Mouse (Mus musculus) MEL (cell line): ENCODE data around the gene Poc1b. TPM values are rescaled to one million over a fixed set of nuclear protein-coding genes. Genes with fewer than 3 reads are reported as not detected.

Experiments
- DNase-seq: peaks from one replicate; pipeline ENCODE4 v3.0.0; 2011; ENCODE audit warnings: low read depth, low spot score
- H3K27ac ChIP-seq: 2 replicates; pipeline ENCODE4 v1.5.1; 2012; ENCODE audit warnings: low read depth, mild to moderate bottlenecking, control low read depth, low read length, moderate library complexity; ENCODE audit not compliant: control insufficient read depth
- H3K27me3 ChIP-seq, 2 experiments: fragments of 150-350 bp in 1 of 2; sonication (generic) in 1 of 2; 2 replicates each; pipeline ENCODE4 v1.6.1; 2012; ENCODE audit warnings: low read length in 2 of 2, mild to moderate bottlenecking in 2 of 2, improper control_type of control experiment in 1 of 2, moderate library complexity in 1 of 2; ENCODE audit not compliant: insufficient read depth in 2 of 2, control insufficient read depth in 1 of 2
- H3K36me3 ChIP-seq, 2 experiments: 2 replicates each; pipeline ENCODE4 v1.6.1; 2012 to 2014; ENCODE audit warnings: low read length in 2 of 2, improper control_type of control experiment in 1 of 2, inconsistent platforms in 1 of 2, mild to moderate bottlenecking in 1 of 2; ENCODE audit not compliant: insufficient read depth in 2 of 2, control insufficient read depth in 1 of 2
- H3K4me1 ChIP-seq, 2 experiments: fragments of 150-350 bp in 1 of 2; sonication (generic) in 1 of 2; 2 replicates each; pipeline ENCODE4 v1.6.1; 2012; ENCODE audit warnings: low read length in 2 of 2, improper control_type of control experiment in 1 of 2, mild to moderate bottlenecking in 1 of 2; ENCODE audit not compliant: insufficient read depth in 2 of 2, control insufficient read depth in 1 of 2
- H3K4me3 ChIP-seq, 2 experiments: fragments of 150-350 bp in 1 of 2; sonication (generic) in 1 of 2; 2 replicates each; pipeline ENCODE4 v1.5.1; 2012; ENCODE audit warnings: low read depth in 2 of 2, low read length in 2 of 2, mild to moderate bottlenecking in 2 of 2, moderate library complexity in 2 of 2, control low read depth in 1 of 2, improper control_type of control experiment in 1 of 2; ENCODE audit not compliant: control insufficient read depth in 1 of 2, insufficient read depth in 1 of 2
- H3K79me2 ChIP-seq: 2 replicates; pipeline ENCODE4 v1.6.1; 2012; ENCODE audit warnings: mild to moderate bottlenecking, low read length, moderate library complexity; ENCODE audit not compliant: control insufficient read depth, poor library complexity, insufficient read depth
- H3K9ac ChIP-seq: 2 replicates; pipeline ENCODE4 v1.6.1; 2012; ENCODE audit warnings: low read depth, mild to moderate bottlenecking, control low read depth, low read length, moderate library complexity; ENCODE audit not compliant: control insufficient read depth, poor library complexity, severe bottlenecking
- H3K9me3 ChIP-seq: fragments of 150-350 bp; sonication (generic); replicated peaks from 2 replicates; pipeline ENCODE4 v1.6.1; 2012; ENCODE audit warnings: mild to moderate bottlenecking, low read length, improper control_type of control experiment, moderate library complexity; ENCODE audit not compliant: insufficient read depth
- CHD1 ChIP-seq: IDR thresholded peaks from 2 replicates; pipeline ENCODE4 v1.6.1; 2012; ENCODE audit warnings: low read depth, mild to moderate bottlenecking, inconsistent platforms, low read length, improper control_type of control experiment
- CTCF ChIP-seq, 3 experiments: IDR thresholded peaks in 2 of 3; conservative IDR thresholded peaks in 1 of 3; 2 replicates each; pipeline ENCODE4 v1.5.1; 2011 to 2012; ENCODE audit warnings: low read length in 3 of 3, low read depth in 2 of 3, mild to moderate bottlenecking in 2 of 3, improper control_type of control experiment in 1 of 3, inconsistent platforms in 1 of 3, mixed read lengths in 1 of 3, moderate library complexity in 1 of 3; ENCODE audit not compliant: control insufficient read depth in 1 of 3, insufficient read depth in 1 of 3, poor library complexity in 1 of 3, severe bottlenecking in 1 of 3
- ELF1 ChIP-seq: IDR thresholded peaks from 2 replicates; pipeline ENCODE4 v1.6.1; 2014; ENCODE audit warnings: low read depth, mild to moderate bottlenecking, inconsistent platforms, low read length, improper control_type of control experiment, moderate library complexity
- EP300 ChIP-seq, 2 experiments: IDR thresholded peaks; 2 replicates each; pipeline ENCODE4 v1.6.1; 2011; ENCODE audit warnings: improper control_type of control experiment in 2 of 2, low read length in 2 of 2, low read depth in 1 of 2, mild to moderate bottlenecking in 1 of 2
- ETS1 ChIP-seq: IDR thresholded peaks from 2 replicates; pipeline ENCODE4 v1.6.1; 2012; ENCODE audit warnings: low read depth, mild to moderate bottlenecking, inconsistent platforms, low read length, improper control_type of control experiment, moderate library complexity
- GABPA ChIP-seq: IDR thresholded peaks from 2 replicates; pipeline ENCODE4 v1.6.1; 2012; ENCODE audit warnings: low read depth, mild to moderate bottlenecking, inconsistent platforms, low read length, improper control_type of control experiment, moderate library complexity
- KAT2A ChIP-seq: conservative IDR thresholded peaks from 2 replicates; pipeline ENCODE4 v1.6.1; 2012; ENCODE audit warnings: low read depth, low read length, improper control_type of control experiment, inconsistent platforms
- MAFK ChIP-seq: IDR thresholded peaks from 2 replicates; pipeline ENCODE4 v1.6.1; 2011; ENCODE audit warnings: low read depth, mild to moderate bottlenecking, low read length, improper control_type of control experiment, borderline replicate concordance
- MEF2A ChIP-seq: IDR thresholded peaks from 2 replicates; pipeline ENCODE4 v1.6.1; 2014; ENCODE audit warnings: low read depth, mild to moderate bottlenecking, inconsistent platforms, low read length, improper control_type of control experiment; ENCODE audit not compliant: poor library complexity, insufficient replicate concordance, severe bottlenecking; ENCODE audit errors: extremely low read depth
- MYB ChIP-seq: IDR thresholded peaks from 2 replicates; pipeline ENCODE4 v1.6.1; 2011; ENCODE audit warnings: mild to moderate bottlenecking, low read depth, low read length, improper control_type of control experiment
- MYC ChIP-seq: IDR thresholded peaks from 2 replicates; pipeline ENCODE4 v1.6.1; 2011; ENCODE audit warnings: low read depth, mild to moderate bottlenecking, low read length, improper control_type of control experiment, moderate library complexity
- NELFE ChIP-seq: IDR thresholded peaks from 2 replicates; pipeline ENCODE4 v1.6.1; 2011; ENCODE audit warnings: low read depth, low read length, improper control_type of control experiment
- NRF1 ChIP-seq: IDR thresholded peaks from 2 replicates; pipeline ENCODE4 v1.6.1; 2014; ENCODE audit warnings: low read depth, mild to moderate bottlenecking, inconsistent platforms, low read length, improper control_type of control experiment, moderate library complexity; ENCODE audit not compliant: poor library complexity, insufficient read depth, severe bottlenecking
- POLR2A ChIP-seq, 2 experiments: IDR thresholded peaks; 2 replicates each; pipeline ENCODE4 v1.6.1; 2011 to 2012; ENCODE audit warnings: low read length in 2 of 2, mild to moderate bottlenecking in 2 of 2, control low read depth in 1 of 2, improper control_type of control experiment in 1 of 2, low read depth in 1 of 2, moderate library complexity in 1 of 2; ENCODE audit not compliant: control insufficient read depth in 1 of 2, insufficient read depth in 1 of 2, poor library complexity in 1 of 2
- POLR2AphosphoS2 ChIP-seq: IDR thresholded peaks from 2 replicates; pipeline ENCODE4 v1.6.1; 2011; ENCODE audit warnings: low read length, improper control_type of control experiment
- RAD21 ChIP-seq: IDR thresholded peaks from 2 replicates; pipeline ENCODE4 v1.6.1; 2011; ENCODE audit warnings: mild to moderate bottlenecking, low read depth, low read length, improper control_type of control experiment
- SIN3A ChIP-seq: IDR thresholded peaks from 2 replicates; pipeline ENCODE4 v1.6.1; 2012; ENCODE audit warnings: low read length, improper control_type of control experiment, inconsistent platforms
- SMC3 ChIP-seq: IDR thresholded peaks from 2 replicates; pipeline ENCODE4 v1.6.1; 2011; ENCODE audit warnings: low read depth, low read length, improper control_type of control experiment
- TAL1 ChIP-seq: IDR thresholded peaks from 2 replicates; pipeline ENCODE4 v1.6.1; 2012; ENCODE audit warnings: mild to moderate bottlenecking, inconsistent platforms, low read length, moderate library complexity, mixed read lengths
- TCF12 ChIP-seq: IDR thresholded peaks from 2 replicates; pipeline ENCODE4 v1.6.1; 2014; ENCODE audit warnings: low read depth, mild to moderate bottlenecking, inconsistent platforms, low read length, improper control_type of control experiment, moderate library complexity
- UBTF ChIP-seq: IDR thresholded peaks from 2 replicates; pipeline ENCODE4 v1.6.1; 2012; ENCODE audit warnings: low read depth, mild to moderate bottlenecking, inconsistent platforms, low read length, improper control_type of control experiment, moderate library complexity, borderline replicate concordance; ENCODE audit not compliant: insufficient read depth
- USF1 ChIP-seq: IDR thresholded peaks from 2 replicates; pipeline ENCODE4 v1.6.1; 2014; ENCODE audit warnings: low read depth, mild to moderate bottlenecking, inconsistent platforms, low read length, improper control_type of control experiment, moderate library complexity
- USF2 ChIP-seq, 2 experiments: IDR thresholded peaks; 2 replicates each; pipeline ENCODE4 v1.6.1; 2011 to 2012; ENCODE audit warnings: improper control_type of control experiment in 2 of 2, low read length in 2 of 2, borderline replicate concordance in 1 of 2, inconsistent platforms in 1 of 2, low read depth in 1 of 2, mild to moderate bottlenecking in 1 of 2; ENCODE audit not compliant: insufficient read depth in 1 of 2
- ZC3H11A ChIP-seq: IDR thresholded peaks from 2 replicates; pipeline ENCODE4 v1.6.1; 2012; ENCODE audit warnings: low read depth, mild to moderate bottlenecking, inconsistent platforms, low read length, improper control_type of control experiment
- ZKSCAN1 ChIP-seq: IDR thresholded peaks from 2 replicates; pipeline ENCODE4 v1.6.1; 2012; ENCODE audit warnings: low read depth, mild to moderate bottlenecking, inconsistent platforms, low read length, improper control_type of control experiment, moderate library complexity
- ZMIZ1 ChIP-seq: IDR thresholded peaks from 2 replicates; pipeline ENCODE4 v1.6.1; 2012; ENCODE audit warnings: low read depth, mild to moderate bottlenecking, inconsistent platforms, low read length, improper control_type of control experiment, moderate library complexity
- ZNF384 ChIP-seq: IDR thresholded peaks from 2 replicates; pipeline ENCODE4 v1.6.1; 2012; ENCODE audit warnings: low read depth, mild to moderate bottlenecking, inconsistent platforms, low read length, improper control_type of control experiment
- polyA plus RNA-seq, 2 experiments: library from polyadenylated mRNA; stranded (reverse) in 1 of 2; unstranded in 1 of 2; fragments of >175 nt in 1 of 2; fragments of >200 nt in 1 of 2; gene quantifications; 2 replicates each; pipeline versions ENCODE4 v1.2.1 to v1.2.4; 2012; ENCODE audit warnings: low replicate concordance in 2 of 2, low read depth in 1 of 2; ENCODE audit not compliant: insufficient read length in 2 of 2, insufficient read depth in 1 of 2, missing spikeins in 1 of 2
- total RNA-seq: library from RNA; depleted of rRNA; stranded (reverse); fragments of 300-350 nt; gene quantifications from 2 replicates; pipeline ENCODE4 v1.2.3, GENCODE M21; 2012

The Poc1b gene
- total and polyA plus RNA-seq, 3 experiments: 3.3 to 15.3 TPM; not detected in 1

- no peaks in the 10 kb centered on the region for H3K79me2 ChIP-seq
- DNase-seq: no peak
- H3K36me3 ChIP-seq: no peaks in the 10 kb centered on the region
- H3K27ac ChIP-seq: no peak overlapping the region
- TF ChIP-seq ZC3H11A: no peak
- no peak for TF ChIP-seq MEF2A
- TF ChIP-seq ETS1: no peak
- TF ChIP-seq TAL1: no peak
- no peak for TF ChIP-seq MYB
- no peak for TF ChIP-seq KAT2A
- no peak for TF ChIP-seq MYC
- TF ChIP-seq TCF12: no peak
- TF ChIP-seq CTCF (IDR thresholded peaks at IDR 0.05 in 2 of 3, conservative IDR thresholded peaks at IDR 0.05 in 1 of 3; ENCODE audit: control insufficient read depth in 1 of 3, insufficient read depth in 1 of 3, low read depth in 2 of 3, low read length in 3 of 3, poor library complexity in 1 of 3, severe bottlenecking in 1 of 3): no peak
- TF ChIP-seq USF1: no peak
- TF ChIP-seq CHD1: no peak
- TF ChIP-seq NELFE: no peak
- no peak for TF ChIP-seq POLR2A (IDR thresholded peaks at IDR 0.05; ENCODE audit: control insufficient read depth in 1 of 2, insufficient read depth in 1 of 2, low read depth in 1 of 2, low read length in 2 of 2, poor library complexity in 1 of 2)
- no peak for TF ChIP-seq USF2 (IDR thresholded peaks at IDR 0.05; ENCODE audit: borderline replicate concordance in 1 of 2, insufficient read depth in 1 of 2, low read depth in 1 of 2, low read length in 2 of 2)
- no peak for TF ChIP-seq NRF1
- TF ChIP-seq, all 39 proteins: peak for 0
- Histone ChIP-seq H3K9me3 (no peaks in the 10 kb centered on the region), H3K9ac (no peak overlapping the region), H3K27me3 (peaks cover 0 to 6% of the 10 kb centered on the region in 2 experiments), H3K4me3 (no peak overlapping the region), H3K4me1 (no peaks in the 10 kb centered on the region)
Observed at GRCm38 (mm10) chr10:99232518-99233227, 125.8 kb downstream of the Poc1b start.

GRCm38 (mm10) chr10:99234336-99234735, 127.5 kb downstream of the Poc1b start:
- no peak for TF ChIP-seq RAD21
- TF ChIP-seq POLR2AphosphoS2: no peak
- TF ChIP-seq MAFK: no peak
- no peak for TF ChIP-seq GABPA
- TF ChIP-seq SMC3: no peak
- TF ChIP-seq EP300 (IDR thresholded peaks at IDR 0.05; ENCODE audit: low read depth in 1 of 2, low read length in 2 of 2): no peak
- no peak for TF ChIP-seq ELF1
- no peak for TF ChIP-seq CHD1
- no peak for TF ChIP-seq ZKSCAN1
- no peak for TF ChIP-seq ETS1
- TF ChIP-seq UBTF: no peak
- no peak for TF ChIP-seq ZC3H11A
- no peak for TF ChIP-seq NELFE
- no peak for TF ChIP-seq ZMIZ1
- no peak for TF ChIP-seq ZNF384
- TF ChIP-seq SIN3A: no peak
- Histone ChIP-seq H3K27ac (no peak overlapping the region), H3K4me1 (no peaks in the 10 kb centered on the region), H3K79me2 (no peaks in the 10 kb centered on the region), H3K27me3 (peaks cover 0 to 2% of the 10 kb centered on the region in 2 experiments), H3K36me3 (no peaks in the 10 kb centered on the region), H3K9ac (no peak overlapping the region), H3K4me3 (no peak overlapping the region), H3K9me3 (no peaks in the 10 kb centered on the region)
- no peak for DNase-seq
